In genomic region chr7:81706027-81706415, GRCm38 (mm10) we compare ENCODE assay signal across 8 mouse cellular contexts. TPM values are rescaled to one million over a fixed set of nuclear protein-coding genes. Genes with fewer than 3 reads are reported as not detected.
DNase-seq lines count a peak whose midpoint lies in the region; ATAC-seq and TF ChIP-seq lines count a peak whose summit lies in the region.

No protein-coding gene starts in this region.

- no peaks in the 10 kb centered on the region for H3K79me2 ChIP-seq in heart, adult 2 months (replicated peaks; ENCODE audit: control insufficient read depth, insufficient read depth, low read length)

- H3K36me3 ChIP-seq in heart, adult 2 months (ENCODE audit: control insufficient read depth, insufficient read depth, low read length) = no peaks in the 10 kb centered on the region
- H3K36me3 ChIP-seq in limb, embryonic 14.5 days (ENCODE audit: control insufficient read depth, insufficient read depth, low read length) = no peaks in the 10 kb centered on the region
- H3K36me3 ChIP-seq in stomach, embryonic 16.5 days (ENCODE audit: control insufficient read depth, insufficient read depth, low read length) = no peaks in the 10 kb centered on the region

- peak overlapping the region; percentile 55 for H3K4me3 ChIP-seq in heart, adult 2 months
- H3K4me3 ChIP-seq in limb, embryonic 14.5 days (replicated peaks; ENCODE audit: low read length) = peak overlapping the region; percentile 67
- peak overlapping the region; percentile 59 for H3K4me3 ChIP-seq in stomach, embryonic 16.5 days (replicated peaks; ENCODE audit: low read length)

- ATAC-seq in limb, embryonic 14.5 days (ENCODE audit: low FRiP score, low read depth) = 0 out of 2 replicates have a peak, but pooled peaks have one; percentile 16
- ATAC-seq in stomach, embryonic 16.5 days (ENCODE audit: insufficient read depth, low FRiP score) = no peak

- peak overlapping the region; percentile 88 for H3K4me2 ChIP-seq in limb, embryonic 14.5 days (replicated peaks; ENCODE audit: low read depth, low read length, severe bottlenecking)
- peak overlapping the region; percentile 70 for H3K4me2 ChIP-seq in stomach, embryonic 16.5 days (ENCODE audit: low read depth, low read length)

- TF ChIP-seq POLR2A in heart, adult 2 months (IDR thresholded peaks at IDR 0.05; ENCODE audit: insufficient read depth, low read depth, low read length) = no peak
- TF ChIP-seq POLR2A in limb, embryonic 14.5 days (IDR thresholded peaks at IDR 0.05; ENCODE audit: borderline replicate concordance, extremely low read depth, insufficient read depth, insufficient read length) = no peak

- 37% methylated on average over 12 of the region's 12 CpGs for WGBS in heart, adult 2 months
- 24% methylated on average over 12 of the region's 12 CpGs for WGBS in limb, embryonic 14.5 days
- 24% methylated on average over 12 of the region's 12 CpGs for WGBS in stomach, embryonic 16.5 days

- H3K27me3 ChIP-seq in heart, adult 2 months (ENCODE audit: control insufficient read depth, insufficient read depth, low read length) = 0 out of 2 replicates have a peak, but pooled peaks cover 2% of the 10 kb centered on the region
- no peaks in the 10 kb centered on the region for H3K27me3 ChIP-seq in limb, embryonic 14.5 days (ENCODE audit: control insufficient read depth, insufficient read depth, low read length)
- H3K27me3 ChIP-seq in stomach, embryonic 16.5 days (ENCODE audit: control insufficient read depth, insufficient read depth, low read length) = no peaks in the 10 kb centered on the region; the same call in none of the 2 replicates

- intact Hi-C loops in heart, adult 2 months (cut with DNase I) = no loop called here

- no peak for TF ChIP-seq EP300 in heart, adult 2 months (IDR thresholded peaks at IDR 0.05; ENCODE audit: insufficient read depth, low read depth, low read length)

- H3K9ac ChIP-seq in heart, adult 2 months (ENCODE audit: low read depth, low read length) = peak overlapping the region; percentile 89
- H3K9ac ChIP-seq in limb, embryonic 14.5 days (ENCODE audit: low read depth, low read length, severe bottlenecking) = peak overlapping the region; percentile 81
- H3K9ac ChIP-seq in stomach, embryonic 16.5 days (ENCODE audit: low read length) = peak overlapping the region; percentile 81

- peak overlapping the region; percentile 76 for H3K27ac ChIP-seq in heart, adult 2 months
- peak overlapping the region; percentile 79 for H3K27ac ChIP-seq in limb, embryonic 14.5 days (replicated peaks; ENCODE audit: low read depth, low read length)
- peak overlapping the region; percentile 67 for H3K27ac ChIP-seq in stomach, embryonic 16.5 days (ENCODE audit: low read length)

- DNase-seq in heart, adult 2 months = no peak
- DNase-seq in heart, postnatal 4 days = no peak
- peak; percentile 59 for DNase-seq in right cerebral cortex, postnatal 25 days
- no peak for DNase-seq in right cerebral cortex, postnatal 14 days
- peak; percentile 21 for DNase-seq in limb, embryonic 14.5 days (ENCODE audit: low spot score)
- DNase-seq in layer of hippocampus, postnatal 14 days (ENCODE audit: low spot score in 2 of 2) = no peak
- DNase-seq in gastrocnemius, adult 18-20 months (ENCODE audit: low spot score) = no peak

- no peaks in the 10 kb centered on the region for H3K9me3 ChIP-seq in limb, embryonic 14.5 days (ENCODE audit: control insufficient read depth, low read length)
- H3K9me3 ChIP-seq in stomach, embryonic 16.5 days (replicated peaks; ENCODE audit: control insufficient read depth, low read length) = no peaks in the 10 kb centered on the region; the same call in 1 of the 2 replicates

- TF ChIP-seq CTCF in heart, adult 2 months (IDR thresholded peaks at IDR 0.05) = no peak

- H3K4me1 ChIP-seq in heart, adult 2 months (ENCODE audit: control insufficient read depth, insufficient read depth, low read length) = peaks cover 5% of the 10 kb centered on the region; the same call in 1 of the 2 replicates
- peaks cover 8% of the 10 kb centered on the region for H3K4me1 ChIP-seq in limb, embryonic 14.5 days (ENCODE audit: control insufficient read depth, insufficient read depth, low read length)
- H3K4me1 ChIP-seq in stomach, embryonic 16.5 days (ENCODE audit: control insufficient read depth, insufficient read depth, low read length) = 0 out of 2 replicates have a peak, but pooled peaks cover 6% of the 10 kb centered on the region

RNA-seq across cellular contexts. Expression of gene Homer2, which starts 1.3 kb away (rescaled TPM):
- 10 to 100 TPM; 85.1 to 99.5 TPM for total RNA-seq in heart, adult 2 months (2021)
- polyA plus RNA-seq in heart, adult 2 months (2012; rRNA removed) = 33.1 and 39.4 TPM in 2 replicates
- total RNA-seq in heart, postnatal 4 days (2021) = 10 to 100 TPM; 60.7 to 63.1 TPM
- 15.3 and 15.5 TPM in 2 replicates for polyA plus RNA-seq in limb, embryonic 14.5 days (2012; rRNA removed)
- 25.8 and 29.6 TPM in 2 replicates for polyA plus RNA-seq in limb, embryonic 14.5 days (2014; fragmentation: Nextera tagmentation; extraction: Ambion mirVana)
- 33.3 and 35.9 TPM in 2 replicates for polyA plus RNA-seq in stomach, embryonic 16.5 days (2015; fragmentation: Nextera tagmentation; extraction: Ambion mirVana)
- 100 to 1,000 TPM in 1 of 2 experiments, 10 to 100 TPM in 1; 96.9 to 104 TPM for total RNA-seq in layer of hippocampus, postnatal 14 days (2021)
- 10 to 100 TPM; 51.1 to 51.7 TPM for total RNA-seq in gastrocnemius, adult 18-20 months (2021)

RNA-seq across cellular contexts. Expression of gene Ramac, which starts 56.7 kb away (rescaled TPM):
- 10 to 100 TPM; 25.3 to 28.2 TPM for total RNA-seq in heart, adult 2 months (2021)
- 10.4 and 16.4 TPM in 2 replicates for polyA plus RNA-seq in heart, adult 2 months (2012; rRNA removed)
- total RNA-seq in heart, postnatal 4 days (2021) = 10 to 100 TPM; 28.6 to 32.2 TPM
- polyA plus RNA-seq in limb, embryonic 14.5 days (2012; rRNA removed) = 38.8 and 46.8 TPM in 2 replicates
- polyA plus RNA-seq in limb, embryonic 14.5 days (2014; fragmentation: Nextera tagmentation; extraction: Ambion mirVana) = 103 TPM in 2 replicates
- 134 and 136 TPM in 2 replicates for polyA plus RNA-seq in stomach, embryonic 16.5 days (2015; fragmentation: Nextera tagmentation; extraction: Ambion mirVana)
- total RNA-seq in layer of hippocampus, postnatal 14 days (2021) = 10 to 100 TPM; 63.1 to 64.2 TPM
- total RNA-seq in gastrocnemius, adult 18-20 months (2021) = 10 to 100 TPM; 22.3 to 25.9 TPM

Comparison
In these comparisons a context has a peak if more than half of its experiments do, and no peak if none do; other contexts are left out.
1. DNase-seq: peak in right cerebral cortex, postnatal 25 days (single experiment) and limb, embryonic 14.5 days (single experiment); none in heart, adult 2 months (0 of 2), heart, postnatal 4 days (single experiment), right cerebral cortex, postnatal 14 days (single experiment), layer of hippocampus, postnatal 14 days (0 of 2) and gastrocnemius, adult 18-20 months (single experiment).
2. Peak in every context shown above with its lines, with median percentiles within 50 percentile points of each other: H3K27ac ChIP-seq, H3K4me3 ChIP-seq and H3K9ac ChIP-seq.